Mouse (Mus musculus) heart, embryonic 14.5 days (tissue): ENCODE data around the gene Tk1. TPM values are rescaled to one million over a fixed set of nuclear protein-coding genes. Genes with fewer than 3 reads are reported as not detected.

ENCODE experiments used
- polyA plus RNA-seq: library from polyadenylated mRNA; unstranded; fragments of >200 nt; fragmentation: Nextera tagmentation; extraction: Ambion mirVana; gene quantifications from 2 replicates; pipeline ENCODE4 v1.2.1, GENCODE M21; 2014

Tk1 gene
- polyA plus RNA-seq, 1 experiment from 2014 or later: 100 TPM

Other genes with a start within 250 kb of the Tk1 start
- 8.7 and 8.9 TPM in 2 replicates for gene Tnrc6c, start 171.8 kb downstream of the Tk1 start, polyA plus RNA-seq
- 1.6 and 2.1 TPM in 2 replicates for gene Tmc8, start 44.0 kb downstream of the Tk1 start, polyA plus RNA-seq
- 18.2 and 22.5 TPM in 2 replicates for gene Tmc6, start 43.9 kb downstream of the Tk1 start, polyA plus RNA-seq
- gene 6030468B19Rik, start 28.4 kb downstream of the Tk1 start, polyA plus RNA-seq: 0.19 and 0.44 TPM in 2 replicates
- gene Gm20708, start 16.4 kb downstream of the Tk1 start, polyA plus RNA-seq: 0.71 and 1.0 TPM in 2 replicates
- 99.4 and 102 TPM in 2 replicates for gene Syngr2, start 16.4 kb downstream of the Tk1 start, polyA plus RNA-seq
- 18.7 and 20.8 TPM in 2 replicates for gene Afmid, start 168 bp downstream of the Tk1 start, polyA plus RNA-seq
- 227 and 240 TPM in 2 replicates for gene Birc5, start 23.2 kb upstream of the Tk1 start, polyA plus RNA-seq
- gene Tmem235, start 34.7 kb upstream of the Tk1 start, polyA plus RNA-seq: not detected in 2 replicates
- 4.9 and 5.6 TPM in 2 replicates for gene Tha1, start 47.4 kb upstream of the Tk1 start, polyA plus RNA-seq
- gene Socs3, start 144.0 kb upstream of the Tk1 start, polyA plus RNA-seq: 2.0 and 2.3 TPM in 2 replicates
- 23.1 TPM in 2 replicates for gene Pgs1, start 160.2 kb upstream of the Tk1 start, polyA plus RNA-seq